Mouse (Mus musculus): ENCODE measurements around the gene Limch1.

Limch1 gene

DNA sequence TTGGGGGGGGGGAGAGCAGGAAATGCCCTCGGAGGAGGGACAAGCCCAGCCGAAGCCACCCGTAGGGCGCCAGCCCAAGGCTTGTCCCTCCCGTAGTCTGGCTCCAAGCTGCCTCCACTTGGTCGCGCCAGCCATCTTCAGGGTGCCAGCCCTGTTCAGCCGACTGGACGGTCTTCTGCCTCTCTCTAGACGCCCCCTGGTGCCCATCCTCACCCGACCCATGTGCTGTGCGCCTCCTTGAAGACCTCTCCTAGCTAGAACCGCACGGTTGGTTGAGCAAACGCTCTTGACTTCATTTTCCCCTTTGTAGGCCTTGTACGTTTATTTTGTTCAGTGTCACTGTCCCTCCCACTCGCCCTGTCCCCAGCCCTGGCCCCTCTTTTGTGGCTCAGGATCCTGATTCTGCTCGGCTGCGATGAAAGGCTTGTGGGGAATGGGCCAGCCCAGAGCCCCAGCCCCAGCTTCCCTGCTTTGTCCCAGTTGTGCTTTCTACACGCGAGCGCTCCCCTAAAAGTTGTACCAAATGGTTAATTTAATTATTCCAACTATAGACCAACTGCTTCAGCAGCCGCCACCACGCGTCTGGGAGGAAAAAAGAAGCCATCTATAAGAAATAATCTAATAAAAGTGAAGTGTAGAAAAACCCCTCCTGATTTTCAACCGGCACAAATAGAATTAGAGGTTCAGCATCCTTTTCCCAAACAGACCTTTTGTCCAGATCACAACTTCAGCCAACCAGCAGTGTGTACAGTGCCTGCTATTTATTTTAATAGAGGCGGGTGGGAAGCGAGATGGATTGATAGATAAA is 356.4 kb downstream of the Limch1 start:
- no peak for DNase-seq (ENCODE audit: low spot score in 2 of 2)

GRCm38 (mm10) chr5:67103016-67103415 is 357.4 kb downstream of the Limch1 start:
- no peak for DNase-seq (ENCODE audit: low spot score in 2 of 2)

GRCm38 (mm10) chr5:67106261-67106660 is 360.6 kb downstream of the Limch1 start:
- DNase-seq (ENCODE audit: low spot score in 2 of 2), result no peak

All from thymus, postnatal 10 days (tissue).